Mouse (Mus musculus) embryonic facial prominence, embryonic 13.5 days (tissue): Measurements from ENCODE around the gene Tmem39a. TPM values are rescaled to one million over a fixed set of nuclear protein-coding genes. Genes with fewer than 3 reads are reported as not detected.

Source experiments
- ATAC-seq: fragments of 200-750 bp; cut with Nextera tagmentation; 2 replicates; pipeline ENCODE4 v1.8.0; 2017; ENCODE audit warnings: low read depth; ENCODE audit not compliant: insufficient number of reproducible peaks, insufficient read depth, low FRiP score, low TSS enrichment
- H3K27ac ChIP-seq: fragments of 300-500 bp; sonication (generic); 2 replicates; pipeline ENCODE4 v1.5.1; 2015; ENCODE audit warnings: moderate library complexity, mild to moderate bottlenecking, inconsistent platforms
- H3K27me3 ChIP-seq: fragments of 300-500 bp; sonication (generic); 2 replicates; pipeline ENCODE4 v1.6.1; 2015; ENCODE audit warnings: mild to moderate bottlenecking, inconsistent platforms
- H3K36me3 ChIP-seq: fragments of 300-500 bp; sonication (generic); 2 replicates; pipeline ENCODE4 v1.6.1; 2015; ENCODE audit warnings: mild to moderate bottlenecking, inconsistent platforms
- H3K4me1 ChIP-seq: fragments of 300-500 bp; sonication (generic); 2 replicates; pipeline ENCODE4 v1.6.1; 2015; ENCODE audit warnings: inconsistent platforms
- H3K4me2 ChIP-seq: fragments of 300-500 bp; sonication (generic); 2 replicates; pipeline ENCODE4 v1.6.1; 2015; ENCODE audit warnings: moderate library complexity, mild to moderate bottlenecking, inconsistent platforms
- H3K4me3 ChIP-seq: fragments of 300-500 bp; sonication (generic); 2 replicates; pipeline ENCODE4 v1.5.1; 2015; ENCODE audit warnings: mild to moderate bottlenecking, inconsistent platforms
- H3K9ac ChIP-seq: fragments of 300-500 bp; sonication (generic); 2 replicates; pipeline ENCODE4 v1.6.1; 2015; ENCODE audit warnings: mild to moderate bottlenecking, inconsistent platforms
- H3K9me3 ChIP-seq: fragments of 300-500 bp; sonication (generic); 2 replicates; pipeline ENCODE4 v1.6.1; 2016; ENCODE audit warnings: inconsistent platforms
- WGBS: fragments of 180-500 bp; shearing (Covaris S2); methylation state at CpG from one replicate; pipeline ENCODE4 v1.1.7; 2015; ENCODE audit warnings: mixed read lengths; 5-methylcytosine and 5-hydroxymethylcytosine counted together
- polyA plus RNA-seq: library from polyadenylated mRNA; unstranded; fragments of >200 nt; fragmentation: Nextera tagmentation; extraction: Ambion mirVana; gene quantifications from 2 replicates; pipeline ENCODE4 v1.2.1, GENCODE M21; 2015

The Tmem39a gene
- polyA plus RNA-seq, 1 experiment from 2014 or later, result 126 TPM

GRCm38 (mm10) chr16:38592946-38593345 lies 34.4 kb downstream of the Tmem39a start:
- Histone ChIP-seq H3K36me3 (peaks cover 71% of the 10 kb centered on the region), H3K27me3 (no peaks in the 10 kb centered on the region), H3K27ac (no peak overlapping the region), H3K4me3 (no peak overlapping the region), H3K9me3 (no peaks in the 10 kb centered on the region), H3K9ac (no peak overlapping the region), H3K4me2 (no peak overlapping the region), H3K4me1 (no peaks in the 10 kb centered on the region)
- 94% methylated on average over 4 of the region's 4 CpGs for WGBS
- ATAC-seq, result no peak

GRCm38 (mm10) chr16:38594435-38594834 lies 35.9 kb downstream of the Tmem39a start:
- H3K36me3 ChIP-seq, result peaks cover 57% of the 10 kb centered on the region

GRCm38 (mm10) chr16:38596099-38596498 lies 37.6 kb downstream of the Tmem39a start:
- Histone ChIP-seq H3K4me3 (no peak overlapping the region), H3K4me1 (no peaks in the 10 kb centered on the region), H3K9me3 (no peaks in the 10 kb centered on the region), H3K36me3 (peaks cover 50% of the 10 kb centered on the region), H3K27me3 (no peaks in the 10 kb centered on the region), H3K27ac (no peak overlapping the region), H3K4me2 (no peak overlapping the region), H3K9ac (no peak overlapping the region)
- 85% methylated on average over 2 of the region's 2 CpGs for WGBS
- ATAC-seq, result no peak

More at GRCm38 (mm10) chr16:38594435-38594834, 35.9 kb downstream of the Tmem39a start:
- no peak overlapping the region for H3K9ac ChIP-seq
- no peaks in the 10 kb centered on the region for H3K4me1 ChIP-seq
- ATAC-seq, result no peak
- WGBS, result 88% methylated on average over 1 of the region's 1 CpGs
- H3K4me2 ChIP-seq, result no peak overlapping the region
- H3K9me3 ChIP-seq, result no peaks in the 10 kb centered on the region
- no peak overlapping the region for H3K27ac ChIP-seq
- H3K27me3 ChIP-seq, result no peaks in the 10 kb centered on the region
- H3K4me3 ChIP-seq, result no peak overlapping the region

GRCm38 (mm10) chr16:38596651-38597050 lies 38.2 kb downstream of the Tmem39a start:
- Histone ChIP-seq H3K27me3 (no peaks in the 10 kb centered on the region), H3K4me2 (no peak overlapping the region), H3K36me3 (peaks cover 51% of the 10 kb centered on the region), H3K4me3 (no peak overlapping the region), H3K9ac (no peak overlapping the region), H3K4me1 (no peaks in the 10 kb centered on the region), H3K9me3 (no peaks in the 10 kb centered on the region), H3K27ac (no peak overlapping the region)
- ATAC-seq, result no peak
- 94% methylated on average over 2 of the region's 2 CpGs for WGBS

- H3K27ac ChIP-seq, result no peak overlapping the region
- H3K4me1 ChIP-seq, result no peaks in the 10 kb centered on the region
- H3K27me3 ChIP-seq, result no peaks in the 10 kb centered on the region
- no peak overlapping the region for H3K4me3 ChIP-seq
- 75% methylated on average over 11 of the region's 11 CpGs for WGBS
- peaks cover 51% of the 10 kb centered on the region for H3K36me3 ChIP-seq
- H3K9ac ChIP-seq, result no peak overlapping the region
- no peaks in the 10 kb centered on the region for H3K9me3 ChIP-seq
- no peak for ATAC-seq
- H3K4me2 ChIP-seq, result no peak overlapping the region
These were observed 40.6 kb downstream of the Tmem39a start for GRCm38 (mm10) chr16:38598986-38599680.

GRCm38 (mm10) chr16:38602989-38603804 lies 44.7 kb downstream of the Tmem39a start:
- no peak for ATAC-seq
- Histone ChIP-seq H3K4me2 (no peak overlapping the region), H3K4me3 (no peak overlapping the region), H3K27ac (no peak overlapping the region), H3K36me3 (peaks cover 71% of the 10 kb centered on the region), H3K27me3 (no peaks in the 10 kb centered on the region), H3K9ac (no peak overlapping the region), H3K4me1 (no peaks in the 10 kb centered on the region), H3K9me3 (no peaks in the 10 kb centered on the region)
- 49% methylated on average over 11 of the region's 11 CpGs for WGBS

- WGBS, result 89% methylated on average over 7 of the region's 7 CpGs
These were observed 48.0 kb downstream of the Tmem39a start for GRCm38 (mm10) chr16:38606509-38606908.

GRCm38 (mm10) chr16:38608687-38609086 lies 50.2 kb downstream of the Tmem39a start:
- H3K27ac ChIP-seq, result no peak overlapping the region
- H3K9me3 ChIP-seq, result no peaks in the 10 kb centered on the region
- H3K4me3 ChIP-seq, result no peak overlapping the region
- H3K27me3 ChIP-seq, result no peaks in the 10 kb centered on the region
- H3K9ac ChIP-seq, result no peak overlapping the region
- WGBS, result 75% methylated on average over 12 of the region's 12 CpGs
- peaks cover 73% of the 10 kb centered on the region for H3K36me3 ChIP-seq
- H3K4me2 ChIP-seq, result no peak overlapping the region
- H3K4me1 ChIP-seq, result peaks cover 7% of the 10 kb centered on the region; the same call in 1 of the 2 replicates
- ATAC-seq, result no peak

More at GRCm38 (mm10) chr16:38606509-38606908, 48.0 kb downstream of the Tmem39a start:
- peaks cover 92% of the 10 kb centered on the region for H3K36me3 ChIP-seq
- no peaks in the 10 kb centered on the region for H3K9me3 ChIP-seq
- H3K4me1 ChIP-seq, result no peaks in the 10 kb centered on the region
- no peak overlapping the region for H3K27ac ChIP-seq
- H3K9ac ChIP-seq, result no peak overlapping the region
- ATAC-seq, result no peak
- H3K4me3 ChIP-seq, result no peak overlapping the region
- no peaks in the 10 kb centered on the region for H3K27me3 ChIP-seq
- H3K4me2 ChIP-seq, result no peak overlapping the region

- ATAC-seq, result no peak
- Histone ChIP-seq H3K27ac (no peak overlapping the region), H3K4me1 (peaks cover 9% of the 10 kb centered on the region; the same call in 1 of the 2 replicates), H3K4me3 (no peak overlapping the region), H3K9ac (no peak overlapping the region), H3K4me2 (no peak overlapping the region), H3K9me3 (no peaks in the 10 kb centered on the region), H3K27me3 (no peaks in the 10 kb centered on the region), H3K36me3 (peaks cover 69% of the 10 kb centered on the region)
- WGBS, result 63% methylated on average over 18 of the region's 18 CpGs
These were observed 50.6 kb downstream of the Tmem39a start for GRCm38 (mm10) chr16:38609092-38609491.

- 72% methylated on average over 5 of the region's 5 CpGs for WGBS
- H3K9ac ChIP-seq, result no peak overlapping the region
- ATAC-seq, result no peak
- no peak overlapping the region for H3K4me3 ChIP-seq
- no peaks in the 10 kb centered on the region for H3K9me3 ChIP-seq
- H3K27ac ChIP-seq, result no peak overlapping the region
- H3K36me3 ChIP-seq, result peaks cover 54% of the 10 kb centered on the region
- no peaks in the 10 kb centered on the region for H3K27me3 ChIP-seq
- H3K4me2 ChIP-seq, result no peak overlapping the region
- H3K4me1 ChIP-seq, result peaks cover 9% of the 10 kb centered on the region; the same call in 1 of the 2 replicates
These were observed 54.1 kb downstream of the Tmem39a start for GRCm38 (mm10) chr16:38612646-38613045.

GRCm38 (mm10) chr16:38613646-38614045 lies 55.1 kb downstream of the Tmem39a start:
- Histone ChIP-seq H3K9ac (no peak overlapping the region), H3K27ac (no peak overlapping the region)

GRCm38 (mm10) chr16:38617977-38618376 lies 59.5 kb downstream of the Tmem39a start:
- no peaks in the 10 kb centered on the region for H3K27me3 ChIP-seq
- no peak for ATAC-seq
- H3K27ac ChIP-seq, result no peak overlapping the region
- H3K36me3 ChIP-seq, result peaks cover 35% of the 10 kb centered on the region
- no peak overlapping the region for H3K9ac ChIP-seq
- no peak overlapping the region for H3K4me3 ChIP-seq
- H3K4me1 ChIP-seq, result peaks cover 8% of the 10 kb centered on the region; the same call in 1 of the 2 replicates
- H3K9me3 ChIP-seq, result no peaks in the 10 kb centered on the region
- no peak overlapping the region for H3K4me2 ChIP-seq
- 94% methylated on average over 13 of the region's 13 CpGs for WGBS

More at GRCm38 (mm10) chr16:38613646-38614045, 55.1 kb downstream of the Tmem39a start:
- ATAC-seq, result no peak
- Histone ChIP-seq H3K27me3 (no peaks in the 10 kb centered on the region), H3K4me3 (no peak overlapping the region), H3K4me2 (no peak overlapping the region), H3K36me3 (peaks cover 50% of the 10 kb centered on the region), H3K9me3 (no peaks in the 10 kb centered on the region), H3K4me1 (peaks cover 9% of the 10 kb centered on the region; the same call in 1 of the 2 replicates)
- WGBS, result 84% methylated on average over 6 of the region's 6 CpGs
